Mouse (Mus musculus): ENCODE data around the gene Tut4. TPM values are rescaled to one million over a fixed set of nuclear protein-coding genes. Genes with fewer than 3 reads are reported as not detected.

Tut4 gene
- 70.3 and 75.9 TPM in 2 replicates for polyA plus RNA-seq (2012; rRNA removed)

DNA sequence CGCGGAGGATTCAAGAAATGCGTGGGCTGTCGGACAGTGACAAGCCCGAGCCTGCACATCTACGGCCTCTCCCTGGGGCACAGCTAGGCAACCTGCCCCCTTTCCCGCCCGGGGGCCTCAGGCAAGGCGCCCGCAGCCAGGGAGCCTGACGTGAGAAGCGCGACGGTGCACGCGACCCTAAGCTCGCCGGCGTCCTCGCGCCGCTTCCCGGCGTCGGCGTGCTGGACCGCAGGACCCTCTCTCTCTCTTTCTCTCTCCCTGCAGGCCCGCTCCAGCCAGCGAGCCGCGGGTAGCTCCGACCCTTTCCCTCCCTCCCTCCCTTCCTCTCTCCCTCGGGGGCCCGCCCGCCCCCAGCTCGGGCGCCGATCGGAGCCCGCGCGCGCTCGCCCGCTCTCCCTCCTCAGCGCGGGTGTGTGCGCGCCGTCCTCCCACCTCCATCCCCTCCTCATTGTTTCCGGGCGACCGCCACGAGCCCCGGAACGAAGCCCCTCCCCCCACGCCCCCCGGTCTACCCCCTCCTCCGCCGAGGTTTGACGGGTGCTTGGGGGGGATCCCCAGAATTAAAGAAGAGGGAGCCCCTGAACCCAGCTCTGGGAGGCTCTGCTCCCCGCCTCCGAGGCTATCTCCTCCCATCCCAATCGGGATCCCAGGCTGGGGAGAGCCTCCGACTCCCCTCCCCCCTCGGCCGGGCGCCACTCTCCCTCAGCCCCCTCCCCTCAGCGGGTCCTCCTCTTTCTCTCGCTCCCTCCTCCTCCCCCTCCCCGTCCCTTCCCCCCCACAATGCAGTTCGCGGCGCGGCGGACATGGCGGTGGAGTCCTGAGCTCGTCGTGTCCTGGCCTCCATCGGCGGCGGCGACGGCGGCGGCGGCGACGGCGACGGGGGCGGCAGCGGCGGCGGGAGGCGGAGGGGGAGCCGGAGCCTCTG is at the start of gene Tut4:
Tut4 (plus strand) TSS at position 196 of the 925 bp plus-strand sequence.
- peak; percentile 55 to 83 for DNase-seq (ENCODE audit: extremely low spot score in 1 of 2, low spot score in 1 of 2)

DNA sequence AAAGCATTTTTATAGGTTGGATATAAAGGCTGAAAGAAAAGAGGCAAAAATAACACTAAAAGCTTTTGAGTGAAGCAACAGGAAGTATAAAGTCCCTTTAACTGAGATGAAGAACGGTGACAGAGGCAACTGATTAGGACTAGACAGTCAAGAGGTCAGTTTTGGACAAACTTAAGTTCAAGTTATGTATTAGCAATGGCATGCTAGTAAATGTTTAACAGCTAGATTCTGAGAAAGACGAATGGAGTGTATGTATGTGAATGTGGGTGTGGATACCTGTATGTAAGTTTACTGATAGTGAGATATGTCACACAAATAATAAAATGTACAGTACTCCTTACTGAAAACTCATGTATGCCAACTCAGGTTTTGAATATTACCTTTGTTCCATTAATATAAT is 34.6 kb upstream of the Tut4 start:
- no peak for DNase-seq (ENCODE audit: extremely low spot score in 1 of 2, low spot score in 1 of 2)

DNA sequence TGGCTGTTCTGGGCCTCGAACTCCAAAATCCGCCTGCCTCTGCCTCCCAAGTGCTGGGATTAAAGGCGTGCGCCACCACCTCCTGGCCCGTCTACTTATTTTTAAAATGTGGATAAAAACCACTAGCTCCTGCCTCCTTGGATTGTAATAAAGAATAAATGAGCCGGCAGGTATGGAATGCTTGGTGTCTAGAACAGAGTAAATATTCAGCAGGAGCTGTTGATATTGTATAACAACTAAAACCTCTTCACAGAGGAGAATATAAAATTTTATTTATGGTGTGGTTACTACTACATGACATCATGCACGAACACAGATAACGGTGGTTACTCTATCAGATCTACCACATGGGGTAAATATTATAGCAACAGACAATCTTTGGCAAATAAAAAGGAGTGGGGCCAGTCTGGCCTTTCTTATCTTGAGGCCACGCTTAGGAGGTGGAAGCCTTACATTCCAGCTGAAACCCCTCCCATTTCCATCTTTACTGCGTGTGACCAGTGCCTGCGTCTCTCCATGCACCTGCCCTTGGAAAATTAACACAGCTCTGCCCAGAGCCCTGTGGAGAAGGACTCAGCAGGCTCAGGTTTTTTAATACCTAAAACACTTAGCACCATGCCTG is 31.4 kb upstream of the Tut4 start:
- no peak for DNase-seq (ENCODE audit: extremely low spot score in 1 of 2, low spot score in 1 of 2)

DNA sequence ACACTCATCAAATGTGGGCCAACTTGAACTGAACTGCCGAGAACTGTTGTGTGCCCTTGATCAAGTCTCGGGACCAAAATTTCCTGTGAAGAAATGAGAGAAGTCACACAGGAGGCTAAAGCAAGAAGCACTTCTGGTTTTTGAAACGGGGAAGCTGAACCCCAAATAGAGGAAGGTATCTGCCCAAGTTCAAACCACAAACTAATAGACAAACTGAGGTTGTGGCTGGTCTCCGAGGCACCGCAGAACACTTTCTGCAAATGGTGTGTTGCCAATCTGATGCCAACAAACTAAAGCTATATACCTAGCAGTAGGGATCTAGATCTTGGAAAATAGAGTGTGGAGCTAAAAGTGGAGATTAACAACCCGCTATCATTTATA is 30.9 kb upstream of the Tut4 start:
- no peak for DNase-seq (ENCODE audit: extremely low spot score in 1 of 2, low spot score in 1 of 2)

DNA sequence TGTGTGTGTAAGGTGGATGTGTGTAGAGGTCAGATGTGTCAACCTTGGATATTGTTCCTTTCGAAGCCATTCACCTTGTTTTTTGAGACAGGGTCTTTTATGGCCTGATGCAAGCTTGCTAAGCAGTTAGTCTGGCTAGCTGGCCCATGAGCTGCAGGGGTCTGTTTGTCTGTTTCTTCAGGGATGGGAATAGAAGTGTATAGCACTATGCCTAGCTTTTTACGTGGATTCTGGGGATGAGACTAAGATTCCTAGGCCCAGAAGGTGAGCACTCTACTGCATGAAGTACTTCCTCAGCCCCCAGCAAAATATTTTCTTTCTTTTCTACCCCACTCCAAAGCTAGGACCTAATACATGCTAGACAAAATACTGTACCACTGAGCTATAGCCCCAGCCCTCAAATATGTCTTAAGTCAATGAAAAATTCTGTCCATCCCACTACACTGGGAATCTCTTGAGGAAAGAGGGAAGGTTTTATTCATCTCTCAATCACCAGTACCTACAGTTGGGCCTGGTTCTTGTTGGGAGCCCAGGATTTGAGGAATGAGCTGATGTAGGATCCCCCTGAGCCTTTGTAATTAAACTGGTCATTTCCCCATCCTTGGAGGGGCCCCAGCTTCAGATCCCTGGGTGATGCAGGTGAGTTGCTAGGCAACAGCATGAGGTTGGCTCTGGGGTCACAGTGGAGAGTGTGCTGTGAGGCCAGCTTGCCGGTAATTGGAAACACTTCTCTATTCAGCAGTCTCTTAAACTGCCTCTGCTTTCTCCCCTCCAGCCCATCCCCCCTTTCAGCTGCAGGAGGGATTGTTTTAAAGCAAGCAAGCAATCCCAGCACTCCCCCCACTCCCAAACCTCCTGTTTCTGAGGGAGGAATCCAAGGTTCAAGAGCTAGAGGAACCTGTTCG is 28.3 kb upstream of the Tut4 start:
- peak in 1 of 2 experiments; percentile 2 for DNase-seq (ENCODE audit: extremely low spot score in 1 of 2, low spot score in 1 of 2)

DNA sequence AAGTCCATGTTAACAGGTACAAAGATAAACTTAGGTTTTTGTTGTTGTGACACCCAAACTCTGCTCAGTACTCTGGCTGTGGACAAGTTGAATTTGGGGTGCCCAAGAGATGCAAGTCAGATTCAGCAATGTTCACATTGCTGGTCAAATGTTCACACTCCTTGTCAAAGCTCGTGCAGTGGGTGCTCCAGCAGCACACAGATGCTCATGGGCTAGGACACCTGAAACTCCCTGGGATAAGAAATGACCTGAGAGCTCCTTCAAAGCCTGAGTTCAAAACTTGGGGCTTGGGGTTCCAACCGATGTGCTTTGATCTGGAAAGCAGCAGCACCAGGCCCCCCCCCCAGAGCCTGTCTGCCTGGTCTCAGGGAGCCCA is 27.7 kb upstream of the Tut4 start:
- no peak for DNase-seq (ENCODE audit: extremely low spot score in 1 of 2, low spot score in 1 of 2)

DNA sequence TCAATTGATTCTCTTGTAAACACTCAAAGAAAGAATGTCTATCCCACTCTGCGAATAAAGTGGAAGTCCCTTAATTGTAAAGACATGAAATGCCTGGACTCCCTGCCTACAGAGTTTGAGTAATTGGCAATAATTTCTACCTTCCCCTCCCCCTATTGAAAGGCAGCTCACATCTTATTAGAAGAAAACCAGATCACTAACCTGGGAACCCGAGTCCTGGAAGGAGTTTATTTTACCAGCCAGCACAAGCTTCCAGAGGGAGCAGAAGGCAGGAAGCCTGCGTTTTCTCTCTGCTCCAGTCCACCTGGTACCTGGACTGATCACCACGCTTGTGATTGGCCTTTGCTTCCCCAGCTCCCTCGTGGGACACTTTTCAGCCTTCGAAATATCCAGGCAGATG is 25.9 kb upstream of the Tut4 start:
- DNase-seq (ENCODE audit: extremely low spot score in 1 of 2, low spot score in 1 of 2): no peak

DNA sequence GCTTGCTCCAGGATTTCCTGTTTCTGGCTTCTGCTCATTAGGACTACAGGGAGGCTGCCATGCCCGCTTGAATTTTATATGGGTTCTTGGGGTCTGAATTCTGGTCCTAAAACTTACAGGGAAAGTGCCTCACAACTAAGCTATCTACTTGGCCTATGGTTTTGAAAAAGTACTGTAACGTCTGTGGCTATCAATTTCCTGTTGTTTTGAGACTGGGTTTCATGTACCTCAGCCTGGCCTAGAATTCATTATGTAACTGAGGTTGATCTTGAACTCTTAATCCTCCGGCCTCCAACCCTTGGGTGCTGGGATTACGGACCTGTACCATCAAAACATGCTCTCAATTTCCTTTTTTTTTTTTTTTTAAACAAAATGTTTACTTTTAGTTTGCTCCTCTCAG is 25.0 kb upstream of the Tut4 start:
- no peak for DNase-seq (ENCODE audit: extremely low spot score in 1 of 2, low spot score in 1 of 2)

DNA sequence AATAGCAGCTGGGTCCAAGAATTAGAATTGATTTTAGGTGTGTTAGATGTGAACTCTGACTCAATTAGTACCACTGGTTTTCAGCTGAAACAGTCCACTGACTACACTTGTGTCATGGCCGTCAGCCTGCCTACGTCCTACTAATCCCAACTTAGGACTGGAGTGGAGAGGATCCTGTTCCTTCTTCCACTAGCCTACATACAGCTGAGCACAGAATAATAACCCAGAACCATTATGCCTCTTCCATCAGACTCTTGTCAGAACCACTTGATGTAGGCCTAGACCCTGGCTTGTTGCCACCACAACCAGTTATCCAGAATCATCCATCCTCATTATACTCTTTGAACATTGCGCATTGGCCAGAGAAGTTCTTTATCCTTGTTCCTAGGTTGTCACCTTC is 24.4 kb upstream of the Tut4 start:
- no peak for DNase-seq (ENCODE audit: extremely low spot score in 1 of 2, low spot score in 1 of 2)

DNA sequence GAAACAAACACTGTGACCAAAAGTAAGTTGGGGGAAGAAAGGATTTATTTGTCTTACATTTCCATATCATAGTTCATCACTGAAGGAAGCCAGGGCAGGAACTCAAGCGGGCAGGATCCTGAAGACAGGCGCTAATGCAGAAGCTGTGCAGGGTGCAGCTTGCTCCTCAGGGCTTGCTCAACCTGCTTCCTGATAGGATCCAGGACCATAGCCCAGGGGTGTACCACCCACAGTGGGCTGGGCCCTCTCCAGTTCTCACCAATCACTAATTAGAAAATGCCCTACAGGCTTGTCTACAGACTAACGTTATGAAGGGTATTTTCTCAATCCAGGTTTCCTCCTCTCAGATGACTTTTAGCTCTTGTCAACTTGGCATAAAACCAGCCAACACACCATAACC is 23.6 kb upstream of the Tut4 start:
- DNase-seq (ENCODE audit: extremely low spot score in 1 of 2, low spot score in 1 of 2): no peak

DNA sequence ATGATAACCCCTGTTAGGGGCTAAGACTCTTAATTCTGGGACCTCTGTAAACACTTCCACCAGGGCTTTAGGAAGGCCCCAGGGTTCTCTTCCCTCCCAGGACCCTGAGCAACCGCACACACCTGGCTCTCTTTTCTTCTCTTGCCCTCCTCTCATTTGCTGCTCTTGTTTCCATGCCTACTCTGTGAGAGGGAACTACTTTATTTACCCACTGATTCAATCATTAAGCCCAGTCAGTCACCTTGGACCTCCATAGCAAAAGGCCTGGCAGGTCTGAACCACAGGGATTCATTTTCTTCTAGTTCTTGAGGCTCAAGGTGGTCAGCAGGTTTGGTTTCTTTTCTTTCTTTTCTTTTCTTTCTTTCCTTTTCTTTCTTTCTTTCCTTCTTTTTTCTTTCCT is 23.0 kb upstream of the Tut4 start:
- DNase-seq (ENCODE audit: extremely low spot score in 1 of 2, low spot score in 1 of 2): no peak

DNA sequence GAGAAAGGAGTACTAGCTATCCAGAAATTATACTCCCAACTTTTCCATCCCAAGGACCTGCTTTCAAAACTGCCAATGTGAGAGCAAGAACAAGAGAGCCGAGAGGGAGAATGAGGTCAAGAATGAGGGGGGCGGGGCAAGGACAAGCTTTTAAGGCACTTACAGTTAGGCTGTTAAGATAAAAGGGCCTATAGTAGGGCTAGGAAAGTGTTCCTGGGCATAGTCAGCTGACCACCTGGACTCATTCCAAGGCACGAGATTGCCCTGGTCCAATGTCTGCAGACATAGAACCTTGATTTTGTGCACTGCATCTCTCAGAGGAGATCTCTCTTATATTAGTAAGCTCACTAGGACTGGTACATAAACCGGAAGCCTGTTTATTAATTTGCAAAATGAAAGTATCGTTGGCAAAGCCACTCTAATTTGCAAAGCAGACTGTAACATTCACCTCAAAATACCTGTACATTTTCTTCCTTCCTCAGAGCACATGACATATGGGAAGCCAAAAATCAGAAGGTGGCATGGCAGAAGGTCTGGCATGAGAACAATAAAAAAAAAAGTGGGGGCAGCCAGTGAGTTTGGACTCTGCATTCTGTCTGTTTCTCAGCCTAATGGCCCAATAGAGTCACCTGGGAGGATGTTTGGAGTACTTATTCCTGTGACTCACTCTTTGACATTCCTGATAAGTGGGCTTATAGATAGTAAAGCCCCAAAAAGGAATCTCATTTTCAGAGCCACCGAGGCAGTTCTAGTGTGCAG is 21.0 kb upstream of the Tut4 start:
- no peak for DNase-seq (ENCODE audit: extremely low spot score in 1 of 2, low spot score in 1 of 2)

DNA sequence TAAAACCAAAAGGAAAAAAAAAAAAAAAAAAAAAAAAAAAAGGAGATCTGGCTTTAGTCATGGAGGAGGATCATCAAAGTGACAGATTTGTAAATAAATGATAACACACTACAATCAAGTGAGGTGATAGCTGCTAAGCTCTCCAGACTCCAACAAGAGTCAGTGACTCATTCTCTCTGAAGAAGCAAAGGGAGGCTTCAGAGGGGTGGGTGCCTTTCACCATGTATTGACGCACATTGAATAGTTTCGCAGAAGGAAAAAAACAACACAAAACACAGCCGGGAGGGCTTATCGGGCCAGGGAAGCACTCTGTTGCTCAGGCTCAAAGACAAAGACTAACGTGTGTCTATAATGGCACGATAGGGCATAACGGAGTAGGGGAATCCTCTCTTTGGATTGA is 11.1 kb upstream of the Tut4 start:
- no peak for DNase-seq (ENCODE audit: extremely low spot score in 1 of 2, low spot score in 1 of 2)

DNA sequence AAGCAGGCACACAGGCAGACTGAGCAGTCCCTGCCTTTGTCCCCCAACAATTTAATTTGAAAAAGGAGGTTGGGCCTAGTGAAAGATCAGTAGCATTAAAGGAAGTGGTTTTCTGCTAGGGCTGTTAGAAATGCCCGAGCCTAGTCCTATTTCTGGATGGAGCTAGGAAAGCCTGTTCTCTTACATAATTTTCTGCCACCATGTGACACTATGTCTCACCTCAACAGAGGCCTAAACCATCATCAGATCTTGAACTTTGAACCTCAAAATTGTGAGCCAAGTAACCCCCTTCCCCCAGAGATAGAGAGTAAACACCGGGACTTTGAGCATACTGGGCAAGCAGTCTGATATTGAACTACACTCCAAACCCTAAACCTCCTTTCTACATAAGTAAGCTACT is 3.2 kb upstream of the Tut4 start:
- DNase-seq (ENCODE audit: extremely low spot score in 1 of 2, low spot score in 1 of 2): no peak

DNA sequence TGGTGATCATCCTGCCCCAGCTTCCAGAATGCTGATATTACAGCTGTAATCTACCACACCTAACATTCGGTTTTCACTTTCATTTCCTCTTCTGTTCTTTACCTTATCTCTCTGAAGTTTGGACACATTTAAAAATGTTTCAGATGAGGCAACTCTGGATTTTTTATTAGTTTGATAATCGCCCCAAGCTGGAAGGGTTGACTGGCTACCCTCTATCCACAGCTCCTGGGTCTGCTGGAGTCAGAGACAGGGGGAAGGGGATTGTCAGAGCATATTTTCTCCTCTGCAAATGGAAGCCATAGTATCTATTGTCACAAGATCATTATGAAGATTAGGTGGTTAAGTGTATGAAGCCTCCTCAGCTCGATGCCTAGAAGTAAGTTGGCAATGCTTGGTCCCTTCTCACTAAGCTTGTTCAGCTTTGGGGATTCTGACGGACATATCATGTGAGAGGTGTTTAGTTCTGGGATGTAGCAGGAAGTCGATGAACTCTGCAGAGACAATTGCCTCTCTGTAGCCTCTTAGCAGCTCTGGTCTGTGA is 955 bp upstream of the Tut4 start:
- DNase-seq (ENCODE audit: extremely low spot score in 1 of 2, low spot score in 1 of 2): peak in 1 of 2 experiments; percentile 6

DNA sequence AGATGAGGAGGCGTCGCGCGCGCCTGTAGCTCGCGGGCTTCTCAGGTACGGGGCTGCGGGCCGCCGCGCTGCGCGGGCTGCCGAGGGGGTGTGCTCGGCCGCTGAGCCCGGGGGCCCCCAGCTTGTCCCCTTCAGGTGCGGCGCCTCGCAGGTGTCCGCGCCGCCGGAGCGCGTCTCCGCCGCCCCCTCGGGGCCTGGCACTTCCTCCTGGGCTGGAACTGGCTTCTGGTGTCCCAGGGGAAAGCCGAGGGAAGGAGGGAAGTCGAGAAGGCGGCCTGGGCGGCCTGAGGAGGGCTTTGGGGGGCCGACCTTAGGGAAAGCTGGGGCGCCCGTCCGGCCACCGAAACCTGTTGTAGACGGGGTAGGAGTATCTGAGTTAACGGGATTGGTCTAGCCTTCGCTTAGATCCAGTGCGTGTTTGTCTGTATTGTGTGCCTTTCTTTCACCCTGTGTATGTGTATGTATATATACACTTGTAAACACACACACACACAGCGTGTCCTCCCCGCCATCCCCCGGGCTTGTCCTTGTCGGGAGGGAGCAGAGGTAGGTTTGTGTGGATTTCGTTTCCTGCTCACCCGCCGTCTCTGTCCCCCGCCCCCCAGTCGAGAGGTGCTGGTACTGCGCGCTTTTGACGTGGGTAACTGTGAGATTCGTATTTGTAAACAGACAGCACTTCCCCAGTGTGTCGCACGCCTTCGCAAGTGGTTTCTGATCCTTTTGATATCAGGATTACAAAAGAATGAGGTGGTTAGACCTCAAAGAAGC is 1.1 kb downstream of the Tut4 start:
- peak; percentile 17 to 56 for DNase-seq (ENCODE audit: extremely low spot score in 1 of 2, low spot score in 1 of 2)

DNA sequence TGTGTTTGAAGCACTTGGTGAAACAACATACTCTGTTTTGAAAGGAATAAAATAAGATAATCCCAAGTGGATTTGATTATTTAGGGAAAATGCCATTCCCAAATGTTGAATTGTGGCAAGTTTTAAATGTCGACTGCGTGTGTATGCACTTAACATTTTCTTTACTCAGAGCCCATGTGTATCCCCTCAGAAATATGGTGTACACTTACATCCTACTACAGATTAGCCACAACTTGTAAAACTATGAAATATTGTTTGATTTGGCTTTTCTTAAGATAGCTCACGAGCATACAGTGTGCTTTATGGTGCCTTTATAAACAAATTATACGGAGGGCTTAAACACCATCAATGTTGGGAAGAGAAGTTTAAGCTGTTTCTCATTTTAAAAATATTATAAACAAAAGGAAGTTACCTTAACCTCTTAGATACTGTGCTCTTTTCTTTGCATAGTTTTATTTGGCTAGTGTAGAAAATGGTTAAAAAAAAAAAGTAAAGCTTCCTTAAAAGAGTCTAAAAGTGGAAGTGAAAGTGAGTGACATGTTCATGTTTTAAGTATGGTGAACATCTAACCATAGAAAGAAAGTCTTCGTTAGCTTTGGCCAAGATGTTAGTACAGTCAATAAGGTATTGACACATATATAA is 2.2 kb downstream of the Tut4 start:
- no peak for DNase-seq (ENCODE audit: extremely low spot score in 1 of 2, low spot score in 1 of 2)

DNA sequence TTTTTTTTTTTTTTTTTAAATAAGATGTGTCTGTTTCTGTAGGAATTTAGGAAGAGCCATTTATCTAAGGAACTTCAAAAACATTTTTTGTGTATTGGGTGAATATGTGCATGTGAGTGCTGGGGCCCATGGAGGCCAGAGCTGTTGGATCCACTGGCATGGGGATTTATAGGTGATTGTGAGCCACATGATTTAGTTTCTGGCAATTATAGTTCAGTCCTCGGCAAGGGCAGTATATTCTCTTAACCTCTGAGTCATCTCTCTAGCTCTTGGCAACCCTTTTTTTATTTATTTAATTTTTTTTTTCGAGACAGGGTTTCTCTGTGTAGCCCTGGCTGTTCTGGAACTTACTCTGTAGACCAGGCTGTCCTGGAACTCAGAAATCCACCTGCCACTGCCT is 14.4 kb downstream of the Tut4 start:
- no peak for DNase-seq (ENCODE audit: extremely low spot score in 1 of 2, low spot score in 1 of 2)

DNA sequence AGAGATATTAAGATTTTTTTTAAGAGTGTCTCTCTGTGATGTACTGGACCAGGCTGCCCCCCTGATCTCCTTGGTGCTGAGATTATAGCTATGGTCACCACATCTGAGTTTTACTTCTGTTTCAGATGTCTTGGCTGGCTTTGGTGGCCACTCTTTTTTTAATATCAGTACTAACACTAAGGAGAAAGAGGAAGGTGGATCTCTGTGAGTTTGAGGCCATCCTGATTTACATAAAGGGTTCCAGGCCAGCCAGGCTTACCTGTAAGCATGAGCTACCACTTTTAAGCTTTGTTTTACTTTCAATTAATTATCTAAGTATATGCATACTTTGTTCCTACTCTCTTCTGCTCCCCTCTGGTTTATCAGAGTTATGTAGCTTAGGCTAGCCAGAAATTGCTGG is 23.6 kb downstream of the Tut4 start:
- no peak for DNase-seq (ENCODE audit: extremely low spot score in 1 of 2, low spot score in 1 of 2)

Measured in frontal cortex, adult 2 months (tissue).